Mouse (Mus musculus) kidney, embryonic 14.5 days (tissue): ENCODE data around the gene Cmtm2a. TPM values are rescaled to one million over a fixed set of nuclear protein-coding genes. Genes with fewer than 3 reads are reported as not detected.
"Not testable (repeated sequence)": the region's sequence is repeated elsewhere in the genome, so short reads cannot be mapped to it uniquely, and the experiment has no call there.

Experiments
- ATAC-seq: fragments of 200-750 bp; cut with Nextera tagmentation; 2 replicates; pipeline ENCODE4 v1.8.0; 2017; ENCODE audit warnings: moderate number of reproducible peaks, mild to moderate bottlenecking, moderate TSS enrichment, moderate library complexity; ENCODE audit not compliant: low FRiP score, low TSS enrichment
- H3K27ac ChIP-seq: fragments of 300-500 bp; sonication (generic); 2 replicates; pipeline ENCODE4 v1.5.1; 2014; ENCODE audit warnings: low read depth, mild to moderate bottlenecking, low read length, moderate library complexity, mixed read lengths
- H3K27me3 ChIP-seq: fragments of 300-500 bp; sonication (generic); 2 replicates; pipeline ENCODE4 v1.6.1; 2014; ENCODE audit warnings: mild to moderate bottlenecking, low read length; ENCODE audit not compliant: control insufficient read depth, insufficient read depth
- H3K36me3 ChIP-seq: fragments of 300-500 bp; sonication (generic); 2 replicates; pipeline ENCODE4 v1.6.1; 2014; ENCODE audit warnings: low read length, mixed read lengths; ENCODE audit not compliant: control insufficient read depth, insufficient read depth
- H3K4me1 ChIP-seq: fragments of 300-500 bp; sonication (generic); 2 replicates; pipeline ENCODE4 v1.6.1; 2014; ENCODE audit warnings: low read length, mixed read lengths; ENCODE audit not compliant: control insufficient read depth, insufficient read depth
- H3K4me2 ChIP-seq: fragments of 300-500 bp; sonication (generic); replicated peaks from 2 replicates; pipeline ENCODE4 v1.6.1; 2014; ENCODE audit warnings: low read depth, mild to moderate bottlenecking, low read length
- H3K4me3 ChIP-seq: fragments of 300-500 bp; sonication (generic); 2 replicates; pipeline ENCODE4 v1.5.1; 2014; ENCODE audit warnings: mild to moderate bottlenecking, low read length
- H3K9ac ChIP-seq: fragments of 300-500 bp; sonication (generic); 2 replicates; pipeline ENCODE4 v1.6.1; 2014; ENCODE audit warnings: low read depth, mild to moderate bottlenecking, low read length, moderate library complexity
- H3K9me3 ChIP-seq: fragments of 300-500 bp; sonication (generic); 2 replicates; pipeline ENCODE4 v1.6.1; 2016; ENCODE audit warnings: low read length; ENCODE audit not compliant: control insufficient read depth
- WGBS: fragments of 180-500 bp; shearing (Covaris S2); extraction: QIAGEN DNeasy Blood & Tissue Kit; methylation state at CpG from one replicate; pipeline ENCODE4 v1.1.7; 2014; 5-methylcytosine and 5-hydroxymethylcytosine counted together
- polyA plus RNA-seq: library from polyadenylated mRNA; unstranded; fragments of >200 nt; fragmentation: Nextera tagmentation; extraction: Ambion mirVana; gene quantifications from 2 replicates; pipeline ENCODE4 v1.2.1, GENCODE M21; 2014

Cmtm2a gene
- not detected in 2 replicates for polyA plus RNA-seq

GRCm38 (mm10) chr8:104293081-104293480 is at the start of gene Cmtm2a:
Cmtm2a (minus strand) TSS chr8:104293181.
- not testable (repeated sequence) for ATAC-seq

DNA sequence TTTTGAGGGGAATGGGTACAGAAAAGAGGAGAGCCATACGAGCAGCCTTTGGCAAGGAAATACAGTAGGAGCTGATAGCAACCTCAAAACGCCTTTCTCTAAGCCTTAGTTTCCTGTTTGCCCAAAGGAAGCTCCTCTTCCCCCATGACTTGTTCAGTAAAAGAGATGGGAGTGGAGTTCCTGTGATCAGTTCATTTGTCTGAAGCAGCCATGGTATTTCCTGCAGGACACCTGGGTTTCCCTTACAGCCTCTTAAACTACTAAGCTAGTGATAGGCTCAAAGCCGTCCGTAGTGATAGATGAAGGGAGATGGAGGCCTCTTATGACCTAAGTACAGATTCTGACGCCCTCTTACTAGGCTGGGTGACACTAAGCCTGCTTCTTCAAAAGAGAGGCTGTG is 49.4 kb upstream of the Cmtm2a start:
- Histone ChIP-seq H3K9ac (0 out of 2 replicates have a peak overlapping the region, but pooled peaks have one; percentile 12), H3K4me3 (no peak overlapping the region), H3K27me3 (no peaks in the 10 kb centered on the region), H3K4me2 (no peak overlapping the region), H3K9me3 (no peaks in the 10 kb centered on the region), H3K4me1 (peaks cover 8% of the 10 kb centered on the region), H3K27ac (no peak overlapping the region), H3K36me3 (peaks cover 31% of the 10 kb centered on the region)
- ATAC-seq: no peak
- WGBS: 74% methylated on average over 5 of the region's 5 CpGs

More at GRCm38 (mm10) chr8:104293081-104293480, at the start of gene Cmtm2a:
- not testable (repeated sequence) for H3K27me3 ChIP-seq, H3K4me3 ChIP-seq, H3K4me2 ChIP-seq, H3K27ac ChIP-seq, H3K36me3 ChIP-seq, H3K4me1 ChIP-seq, H3K9ac ChIP-seq, H3K9me3 ChIP-seq
- WGBS: 89% methylated on average over 12 of the region's 12 CpGs

DNA sequence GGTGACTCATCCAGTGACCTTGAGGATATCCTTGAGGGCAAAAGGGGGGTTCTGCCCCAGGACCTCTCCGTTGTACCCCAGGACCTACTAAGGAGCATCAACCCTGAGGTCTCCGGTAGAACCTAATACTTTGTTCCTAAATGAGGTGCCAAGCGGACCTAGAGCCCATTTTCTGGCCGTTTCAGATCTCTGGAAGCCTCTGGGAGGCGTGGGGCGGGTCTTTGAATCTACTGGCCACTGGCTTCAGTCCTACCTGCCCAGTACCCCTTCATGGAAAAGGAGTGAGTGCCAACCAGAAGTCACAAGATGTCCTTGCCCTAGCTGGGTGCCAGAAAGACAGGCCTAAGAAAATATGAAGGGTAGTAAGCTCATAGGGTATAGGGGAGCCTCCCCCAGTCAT is 48.7 kb upstream of the Cmtm2a start:
- Histone ChIP-seq H3K9ac (peak overlapping the region; percentile 90; the same call in 1 of the 2 replicates), H3K4me1 (peaks cover 8% of the 10 kb centered on the region), H3K9me3 (no peaks in the 10 kb centered on the region), H3K4me2 (peak overlapping the region; percentile 67), H3K27ac (peak overlapping the region; percentile 3; the same call in 1 of the 2 replicates), H3K27me3 (no peaks in the 10 kb centered on the region), H3K4me3 (peak overlapping the region; percentile 80), H3K36me3 (peaks cover 24% of the 10 kb centered on the region)
- 34% methylated on average over 6 of the region's 6 CpGs for WGBS
- ATAC-seq: no peak

DNA sequence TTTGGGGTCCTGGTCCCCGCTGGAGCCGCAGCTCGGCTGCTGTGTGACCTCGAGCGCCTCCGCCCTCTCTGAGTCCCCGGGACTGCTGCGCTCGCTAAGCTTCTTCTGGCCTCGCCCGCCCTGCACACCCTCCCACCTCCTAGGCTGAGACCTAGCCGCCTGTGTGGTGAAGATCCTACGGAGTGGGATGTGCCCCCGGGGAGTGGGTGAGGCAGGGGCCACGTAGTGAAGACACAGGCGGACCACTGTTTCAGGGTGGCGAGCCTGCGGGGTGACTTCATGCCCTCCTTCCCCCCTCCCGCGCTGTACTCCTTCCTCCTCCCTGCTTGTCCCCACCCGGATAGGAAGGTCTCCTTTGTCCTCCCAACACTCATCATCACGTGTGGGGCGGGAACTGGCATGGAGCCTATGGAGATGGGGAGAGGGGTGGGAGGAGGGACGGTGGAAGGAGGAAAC is 48.2 kb upstream of the Cmtm2a start:
- H3K36me3 ChIP-seq: peaks cover 19% of the 10 kb centered on the region
- peak overlapping the region; percentile 87 for H3K27ac ChIP-seq
- WGBS: under 1% methylated on average over 24 of the region's 24 CpGs
- peak overlapping the region; percentile 90 for H3K9ac ChIP-seq
- H3K9me3 ChIP-seq: no peaks in the 10 kb centered on the region
- peaks cover 8% of the 10 kb centered on the region for H3K4me1 ChIP-seq
- peak overlapping the region; percentile 67 for H3K4me2 ChIP-seq
- H3K27me3 ChIP-seq: no peaks in the 10 kb centered on the region
- peak; percentile 74 for ATAC-seq
- peak overlapping the region; percentile 80 for H3K4me3 ChIP-seq

GRCm38 (mm10) chr8:104340233-104341105 is 47.5 kb upstream of the Cmtm2a start:
- Histone ChIP-seq H3K4me2 (peak overlapping the region; percentile 67), H3K9me3 (no peaks in the 10 kb centered on the region), H3K9ac (peak overlapping the region; percentile 90), H3K4me1 (peaks cover 8% of the 10 kb centered on the region), H3K27ac (peak overlapping the region; percentile 87), H3K27me3 (no peaks in the 10 kb centered on the region), H3K36me3 (peaks cover 13% of the 10 kb centered on the region), H3K4me3 (peak overlapping the region; percentile 80)
- WGBS: under 1% methylated on average over 45 of the region's 54 CpGs
- ATAC-seq: peak; percentile 84

DNA sequence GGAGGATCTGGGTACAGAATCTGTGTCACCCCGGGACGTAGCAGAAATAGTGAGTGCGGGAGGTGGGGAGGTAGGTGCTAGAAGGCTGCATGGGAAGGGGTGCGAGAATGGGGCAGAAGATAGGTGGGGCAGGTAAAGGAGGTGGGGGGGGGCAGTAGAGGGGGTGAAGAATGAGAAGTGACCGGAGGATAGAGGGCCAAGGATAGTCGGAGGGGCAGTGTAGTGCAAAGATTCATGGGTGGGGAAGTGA is 46.9 kb upstream of the Cmtm2a start:
- ATAC-seq: peak; percentile 1; the same call in 1 of the 2 replicates
- WGBS: 5% methylated on average over 6 of the region's 6 CpGs

DNA sequence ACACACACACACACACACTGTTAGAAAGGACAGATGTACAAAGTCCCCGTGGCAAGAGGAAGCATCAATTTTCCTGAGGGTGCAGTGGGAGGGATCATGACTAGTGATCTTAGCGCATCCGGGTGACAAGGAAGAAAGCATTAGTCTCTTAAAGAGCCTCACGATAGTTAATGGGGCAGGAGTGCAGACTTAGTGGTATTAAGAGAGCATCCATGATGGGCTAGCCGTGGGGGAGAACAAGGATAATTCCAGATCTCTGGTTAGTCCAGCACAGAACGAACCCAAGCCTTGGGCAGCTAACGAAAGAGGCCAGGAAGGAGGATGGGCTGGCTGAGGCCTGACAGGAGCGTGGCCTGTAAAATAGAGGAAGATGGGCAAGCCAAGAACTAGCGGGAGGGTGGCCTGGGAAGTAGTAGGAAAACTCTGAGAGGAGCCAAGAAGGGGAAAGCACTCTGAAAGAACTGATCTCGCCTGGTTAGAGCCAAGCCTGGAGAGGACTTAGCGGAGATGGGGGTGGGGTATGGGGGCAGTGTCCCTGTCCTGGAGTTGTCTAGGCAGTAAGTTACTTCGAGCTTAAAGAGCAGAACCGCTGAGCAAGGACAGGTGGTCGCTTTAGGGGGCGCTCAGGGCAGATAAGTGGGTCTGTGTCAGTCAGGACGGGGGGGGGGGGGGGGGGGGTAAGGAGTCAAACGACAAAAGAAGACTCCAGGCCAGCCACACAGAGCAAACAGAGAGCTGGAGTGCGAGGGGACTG is 46.4 kb upstream of the Cmtm2a start, which contains the start of gene Cmtm3:
Gene Cmtm3, plus strand, starts transcription at position 182 of the 754 bp plus-strand sequence.
- Histone ChIP-seq H3K4me2 (peak within 1 kb of the TSS; percentile 67), H3K9ac (peak within 1 kb of the TSS; percentile 90), H3K4me1 (peaks cover 8% of the 10 kb centered on the region), H3K27ac (peak within 1 kb of the TSS; percentile 25), H3K9me3 (no peaks in the 10 kb centered on the region), H3K4me3 (peak within 1 kb of the TSS; percentile 80), H3K27me3 (no peaks in the 10 kb centered on the region), H3K36me3 (peaks cover 2% of the 10 kb centered on the region)
- 10% methylated on average over 17 of the region's 18 CpGs for WGBS
- peak; percentile 5; the same call in 1 of the 2 replicates for ATAC-seq

More for the DNA sequence above, 46.9 kb upstream of the Cmtm2a start:
- Histone ChIP-seq H3K4me3 (peak overlapping the region; percentile 80), H3K27me3 (no peaks in the 10 kb centered on the region), H3K4me1 (peaks cover 8% of the 10 kb centered on the region), H3K36me3 (peaks cover 7% of the 10 kb centered on the region), H3K4me2 (peak overlapping the region; percentile 67), H3K9ac (peak overlapping the region; percentile 90), H3K9me3 (no peaks in the 10 kb centered on the region), H3K27ac (peak overlapping the region; percentile 25; the same call in 1 of the 2 replicates)

DNA sequence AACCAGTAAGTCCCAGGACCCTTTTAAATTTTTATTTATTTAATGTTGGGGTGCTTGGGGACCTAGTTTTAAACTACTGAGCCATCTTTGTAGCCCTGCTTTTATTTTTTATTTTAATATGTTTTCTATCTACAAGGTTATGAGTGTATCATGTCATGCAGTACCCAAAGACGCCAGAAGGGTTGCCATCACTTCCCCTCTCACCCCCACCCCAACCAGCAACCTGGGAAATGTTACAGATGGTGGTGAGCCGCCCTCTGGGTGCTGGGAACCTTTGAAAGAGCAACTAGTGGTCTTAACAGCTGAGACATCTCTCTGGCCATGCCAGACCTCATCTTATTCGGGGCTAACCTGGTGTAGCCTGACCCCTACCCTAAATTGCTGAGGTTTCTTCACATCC is 44.9 kb upstream of the Cmtm2a start:
- Histone ChIP-seq H3K4me2 (no peak overlapping the region), H3K9me3 (no peaks in the 10 kb centered on the region), H3K36me3 (no peaks in the 10 kb centered on the region), H3K9ac (no peak overlapping the region), H3K27me3 (no peaks in the 10 kb centered on the region), H3K27ac (no peak overlapping the region), H3K4me1 (peaks cover 8% of the 10 kb centered on the region), H3K4me3 (no peak overlapping the region)
- no peak for ATAC-seq
- 50% methylated on average over 3 of the region's 3 CpGs for WGBS
